In the genomic region with DNA sequence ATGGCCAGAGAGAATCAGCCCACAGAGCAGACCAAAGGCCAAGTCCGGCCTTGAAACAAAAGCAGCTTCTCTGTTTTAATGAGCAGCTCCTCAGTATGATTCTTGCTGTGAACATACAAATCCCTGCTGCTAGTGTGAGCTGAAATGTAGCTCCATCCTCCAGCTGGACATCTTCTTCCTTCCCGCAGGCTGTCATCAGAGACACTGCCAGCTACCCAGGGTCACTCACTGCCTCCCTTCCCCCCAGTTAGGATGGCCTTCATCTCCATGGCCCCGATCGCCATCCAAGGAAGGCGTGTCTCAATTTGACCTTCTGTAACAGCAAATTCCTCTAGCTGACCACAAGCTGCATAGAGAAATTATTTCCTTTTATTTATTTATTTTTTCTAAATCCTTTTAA, we compare ENCODE assay signal across 10 mouse cellular contexts. TPM values are rescaled to one million over a fixed set of nuclear protein-coding genes. Genes with fewer than 3 reads are reported as not detected.
DNase-seq lines count a peak whose midpoint lies in the region; ATAC-seq and TF ChIP-seq lines count a peak whose summit lies in the region.
"Had no signal": no experiment of that assay in that cellular context is flagged by ENCODE, and none has a peak within 500 bp of the region (broad histone marks: within the 10 kb centered on the region; RNA-seq: fewer than 3 reads in every experiment).

No protein-coding gene starts in this region.

- no peak for TF ChIP-seq EP300 in liver, postnatal 0 days (IDR thresholded peaks at IDR 0.05; ENCODE audit: low read depth)

- WGBS in liver, postnatal 0 days (ENCODE audit: insufficient replicate concordance) = 63% methylated on average over 5 of the region's 5 CpGs

- H3K4me3 ChIP-seq in liver, postnatal 0 days (ENCODE audit: low read depth, low read length) = no peak overlapping the region
- H3K4me3 ChIP-seq: neural tube, embryonic 13.5 days had no signal

- no peak overlapping the region for H3K9ac ChIP-seq in liver, postnatal 0 days (replicated peaks)
- H3K9ac ChIP-seq: neural tube, embryonic 13.5 days had no signal

- H3K27me3 ChIP-seq in liver, postnatal 0 days (ENCODE audit: insufficient read depth, low read length) = no peaks in the 10 kb centered on the region
- H3K27me3 ChIP-seq: neural tube, embryonic 13.5 days had no signal

- no peaks in the 10 kb centered on the region for H3K36me3 ChIP-seq in liver, postnatal 0 days (replicated peaks; ENCODE audit: insufficient read depth, low read length)
- H3K36me3 ChIP-seq: neural tube, embryonic 13.5 days had no signal

- no peak for TF ChIP-seq CTCF in liver, postnatal 0 days (IDR thresholded peaks at IDR 0.05; ENCODE audit: low read depth)

- intact Hi-C loops in heart, postnatal 10 days (cut with DNase I) = no loop called here

- no peaks in the 10 kb centered on the region for H3K9me3 ChIP-seq in liver, postnatal 0 days (ENCODE audit: low read length)
- H3K9me3 ChIP-seq: neural tube, embryonic 13.5 days had no signal

- H3K4me1 ChIP-seq in liver, postnatal 0 days (ENCODE audit: insufficient read depth) = peaks cover 4% of the 10 kb centered on the region; the same call in 1 of the 2 replicates
- H3K4me1 ChIP-seq: neural tube, embryonic 13.5 days had no signal

- H3K4me2 ChIP-seq in liver, postnatal 0 days (ENCODE audit: low read depth, low read length) = no peak overlapping the region
- H3K4me2 ChIP-seq: neural tube, embryonic 13.5 days had no signal

- peak overlapping the region; percentile 76 for H3K27ac ChIP-seq in liver, postnatal 0 days (ENCODE audit: low read depth)
- H3K27ac ChIP-seq: neural tube, embryonic 13.5 days had no signal

- DNase-seq in urinary bladder, postnatal 14 days (ENCODE audit: low spot score) = peak; percentile 26
- no peak for DNase-seq in urinary bladder, postnatal 10 days (ENCODE audit: low spot score)
- DNase-seq in heart, postnatal 10 days = peak; percentile 49 to 60
- no peak for DNase-seq in liver, postnatal 0 days
- peak; percentile 68 for DNase-seq in testis, postnatal 14 days (ENCODE audit: low spot score)
- DNase-seq in right cerebral cortex, postnatal 4 days = no peak
- no peak for DNase-seq in thymus, postnatal 4 days
- DNase-seq in retina, embryonic 14.5 days (ENCODE audit: low spot score) = no peak

- peak; percentile 11; the same call in 1 of the 2 replicates for ATAC-seq in liver, postnatal 0 days

RNA-seq across cellular contexts. Expression of a gene that starts 32.4 kb away (rescaled TPM):
- 10 to 100 TPM; 52.7 to 61.1 TPM for total RNA-seq in heart, postnatal 10 days (2021)
- polyA plus RNA-seq in liver, postnatal 0 days (2015; fragmentation: Nextera tagmentation; extraction: Ambion mirVana) = 4.9 and 5.9 TPM in 2 replicates
- total RNA-seq: MEL had no signal

Comparison
In these comparisons a context has a peak if more than half of its experiments do, and no peak if none do; other contexts are left out.
1. DNase-seq: peak in urinary bladder, postnatal 14 days (single experiment), heart, postnatal 10 days (2 of 2) and testis, postnatal 14 days (single experiment); none in urinary bladder, postnatal 10 days (single experiment), liver, postnatal 0 days (single experiment), right cerebral cortex, postnatal 4 days (single experiment), thymus, postnatal 4 days (single experiment) and retina, embryonic 14.5 days (single experiment).